Mouse (Mus musculus): ENCODE results near the gene Elfn1.
"Not testable (repeated sequence)": the region's sequence is repeated elsewhere in the genome, so short reads cannot be mapped to it uniquely, and the experiment has no call there.

Elfn1 gene

DNA sequence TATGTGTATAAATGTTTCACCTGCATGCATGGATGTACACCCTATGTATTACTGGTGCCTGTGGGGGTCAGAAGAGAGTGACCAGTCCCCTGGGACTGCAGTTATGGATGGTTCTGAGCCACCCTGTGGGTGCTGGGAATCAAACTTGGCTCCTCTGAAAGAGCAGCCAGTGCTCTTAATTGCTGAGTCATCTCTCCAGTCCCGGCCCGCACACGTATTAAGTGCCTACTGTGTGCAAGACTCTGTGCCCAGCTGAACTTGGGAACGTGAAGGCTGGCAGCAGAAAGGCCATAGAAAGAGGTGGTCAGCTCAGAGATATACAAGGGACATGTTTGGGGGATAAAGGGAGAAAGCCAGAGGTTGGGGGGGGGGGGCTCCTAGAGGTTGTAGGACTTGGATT lies 68.8 kb downstream of the Elfn1 start:
- DNase-seq (ENCODE audit: low spot score in 2 of 2): no peak

DNA sequence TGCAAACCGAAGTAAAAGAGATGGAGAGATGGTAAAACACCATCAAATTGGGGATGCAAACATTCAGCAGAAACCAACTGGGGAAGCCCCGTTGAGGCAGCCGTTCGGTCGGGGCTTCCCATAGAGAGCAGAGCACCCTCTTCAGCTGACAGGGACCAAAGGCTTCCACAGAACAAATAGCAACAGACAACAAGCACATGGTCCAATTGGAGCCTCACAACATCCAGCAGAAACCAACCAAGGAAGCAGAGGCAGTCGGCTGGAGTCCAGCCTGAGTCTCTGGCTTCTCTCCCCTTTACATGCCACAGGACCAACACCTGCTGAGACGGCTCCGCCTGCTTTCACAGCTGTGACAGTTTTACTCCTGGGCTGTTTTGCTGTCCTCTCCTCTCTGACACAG lies 69.7 kb downstream of the Elfn1 start:
- DNase-seq (ENCODE audit: low spot score in 2 of 2): no peak

DNA sequence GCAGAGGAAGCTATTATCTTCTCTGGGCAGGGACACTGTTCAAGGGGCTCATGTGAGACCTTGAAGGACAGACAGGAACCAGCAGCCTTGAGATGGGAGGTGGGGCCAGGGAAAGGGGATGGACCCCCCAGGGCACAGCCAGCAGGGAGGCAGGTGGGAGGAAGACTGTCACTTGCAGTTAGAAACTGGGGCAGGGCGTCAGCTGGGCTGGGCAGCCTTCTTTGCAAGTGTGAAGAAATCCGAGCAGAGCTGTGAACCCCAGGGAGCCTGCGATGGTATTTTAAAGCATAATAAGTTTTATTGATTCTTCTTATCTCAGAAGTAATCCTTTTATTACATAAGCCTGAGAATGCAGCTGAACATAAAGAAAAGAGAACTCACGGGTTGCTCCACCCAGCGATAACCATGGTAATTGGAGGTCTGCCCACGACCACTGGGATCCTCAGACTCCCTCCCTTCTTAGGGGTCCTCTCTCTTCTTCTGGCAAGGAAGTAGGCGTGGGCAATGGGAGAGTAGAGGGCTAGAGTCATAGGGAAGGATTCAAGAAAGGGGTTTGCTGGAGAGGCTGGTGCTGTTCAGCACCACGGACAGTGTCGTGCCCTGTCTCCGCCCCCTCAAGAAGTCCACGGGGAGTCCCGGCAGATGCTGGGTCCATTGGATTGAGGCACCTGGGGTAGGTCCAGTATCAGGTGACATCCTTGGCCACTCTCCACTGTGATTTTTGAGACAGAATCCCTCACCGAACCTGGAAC lies 71.0 kb downstream of the Elfn1 start:
- DNase-seq (ENCODE audit: low spot score in 2 of 2): no peak

DNA sequence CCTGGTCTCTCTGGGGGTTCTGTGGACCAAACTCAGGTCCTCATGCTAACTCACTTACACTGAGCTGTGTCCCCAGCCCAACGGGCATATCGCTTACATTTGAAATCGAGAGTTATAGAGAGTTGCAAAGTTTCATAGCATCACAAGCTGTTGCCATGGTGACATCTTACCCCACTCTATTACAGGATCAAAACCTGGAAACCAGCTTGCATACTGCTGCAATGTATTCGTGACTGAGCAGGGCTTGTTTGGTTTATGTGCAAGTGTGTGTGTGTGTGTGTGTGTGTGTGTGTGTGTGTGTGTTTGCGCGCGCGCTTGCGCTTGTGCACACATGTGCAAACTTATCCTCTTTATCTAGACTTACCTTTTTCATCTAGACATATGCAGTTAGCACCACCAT lies 71.6 kb downstream of the Elfn1 start:
- peak; percentile 26 to 28 for DNase-seq (ENCODE audit: low spot score in 2 of 2)

DNA sequence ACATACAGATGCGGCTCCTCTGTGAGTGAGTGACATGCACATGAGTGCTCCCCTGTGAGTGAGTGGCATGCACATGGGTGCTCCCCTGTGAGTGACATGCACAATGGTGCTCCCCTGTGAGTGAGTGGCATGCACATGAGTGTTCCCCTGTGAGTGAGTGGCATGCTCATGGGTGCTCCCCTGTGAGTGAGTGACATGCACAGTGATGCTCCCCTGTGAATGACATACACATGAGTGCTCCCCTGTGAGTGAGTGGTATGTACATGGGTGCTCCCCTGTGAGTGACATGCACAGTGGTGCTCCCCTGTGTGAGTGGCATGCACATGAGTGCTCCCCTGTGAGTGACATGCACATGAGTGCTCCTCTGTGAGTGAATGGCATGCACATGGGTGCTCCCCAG lies 74.2 kb downstream of the Elfn1 start:
- DNase-seq (ENCODE audit: low spot score in 2 of 2): no peak

DNA sequence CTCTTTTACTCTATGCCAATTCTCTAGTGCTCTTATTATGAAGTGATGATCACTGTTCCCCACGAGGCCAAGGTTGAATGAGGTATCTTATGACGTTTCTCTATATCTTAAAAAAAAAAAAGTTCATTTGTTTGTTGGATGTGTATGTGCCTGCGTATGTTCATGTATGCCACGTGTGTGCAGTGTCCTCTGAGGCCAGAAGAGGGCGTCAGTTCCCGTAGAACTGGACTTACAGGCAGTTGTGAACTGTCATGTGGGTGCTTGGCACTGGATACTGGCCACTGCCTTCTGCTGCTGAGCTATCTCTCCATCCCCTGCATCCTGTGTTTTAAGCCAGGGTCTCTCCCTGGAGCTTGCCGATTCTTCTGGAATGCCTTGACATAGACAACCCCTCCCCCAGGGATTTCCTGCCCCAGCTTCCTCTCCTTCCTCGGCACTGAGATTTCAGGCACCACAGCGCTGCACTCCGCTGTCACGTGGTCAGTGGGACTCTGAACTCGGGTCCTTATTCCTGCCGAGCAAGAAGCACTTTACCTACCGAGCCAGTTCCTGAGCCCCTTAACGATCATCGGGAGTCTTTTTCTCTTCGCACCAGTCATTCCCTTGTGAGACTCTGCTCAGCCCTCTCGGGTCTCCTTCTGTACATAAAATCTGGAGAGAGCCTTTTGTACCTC lies 77.5 kb downstream of the Elfn1 start:
- DNase-seq (ENCODE audit: low spot score in 2 of 2): no peak

DNA sequence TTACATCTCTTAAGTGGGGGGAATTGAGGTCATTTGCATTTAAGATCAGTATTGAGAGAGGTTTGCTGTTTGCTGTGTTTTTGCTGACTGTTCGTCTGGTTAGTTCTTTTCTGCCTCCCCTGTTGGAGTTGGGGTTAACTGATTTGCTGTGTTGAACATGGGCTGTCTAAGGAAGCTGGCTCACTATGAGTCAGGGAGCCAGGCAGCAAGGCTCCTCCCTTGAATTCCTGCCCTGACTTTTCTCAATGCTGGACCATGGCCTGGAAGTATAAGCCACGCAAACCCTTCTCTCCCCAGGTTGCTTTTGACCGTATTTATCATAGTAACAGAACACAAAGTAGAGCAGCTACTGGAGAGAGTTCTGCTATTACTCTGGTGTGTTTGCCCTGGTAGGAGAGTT lies 83.8 kb downstream of the Elfn1 start:
- no peak for DNase-seq (ENCODE audit: low spot score in 2 of 2)

DNA sequence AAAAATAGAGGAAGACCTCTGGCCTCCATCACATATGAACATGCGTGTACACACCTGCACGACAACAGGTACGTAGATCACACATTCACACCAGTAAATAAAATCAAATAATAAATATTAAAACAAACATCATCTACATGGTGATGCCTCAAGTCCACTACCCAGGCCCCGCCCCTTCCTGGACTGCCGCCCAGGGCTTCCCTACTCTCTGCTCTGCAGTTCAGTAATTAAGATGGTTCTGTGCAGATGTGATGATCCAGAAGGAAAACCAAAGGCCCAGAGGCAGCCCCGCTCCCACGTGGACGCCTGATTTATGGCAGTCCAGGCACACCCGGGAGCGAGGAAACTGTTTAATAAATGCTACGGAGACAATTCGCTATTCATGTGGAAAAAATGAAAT lies 90.6 kb downstream of the Elfn1 start:
- DNase-seq (ENCODE audit: low spot score in 2 of 2): not testable (repeated sequence)

DNA sequence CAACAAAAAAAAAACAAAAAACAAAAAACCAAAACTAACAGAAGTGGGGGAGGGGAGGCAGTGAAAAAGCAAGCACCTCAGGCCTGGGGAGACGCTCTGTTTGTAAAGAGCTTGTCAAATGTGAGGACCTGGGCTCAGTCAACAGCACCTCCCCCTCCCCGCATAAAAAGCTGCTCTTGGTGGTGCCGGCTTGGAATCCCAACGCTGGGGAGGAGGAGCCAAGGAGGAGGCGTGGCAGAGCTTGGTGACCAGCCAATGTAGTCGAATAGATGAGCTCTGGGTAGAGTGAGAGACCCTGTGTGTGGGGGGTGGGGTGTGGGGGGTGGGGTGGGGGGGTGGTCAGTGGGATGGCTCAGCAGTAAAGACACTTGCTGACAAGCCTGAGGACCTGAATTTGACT lies 91.2 kb downstream of the Elfn1 start:
- no peak for DNase-seq (ENCODE audit: low spot score in 2 of 2)

DNA sequence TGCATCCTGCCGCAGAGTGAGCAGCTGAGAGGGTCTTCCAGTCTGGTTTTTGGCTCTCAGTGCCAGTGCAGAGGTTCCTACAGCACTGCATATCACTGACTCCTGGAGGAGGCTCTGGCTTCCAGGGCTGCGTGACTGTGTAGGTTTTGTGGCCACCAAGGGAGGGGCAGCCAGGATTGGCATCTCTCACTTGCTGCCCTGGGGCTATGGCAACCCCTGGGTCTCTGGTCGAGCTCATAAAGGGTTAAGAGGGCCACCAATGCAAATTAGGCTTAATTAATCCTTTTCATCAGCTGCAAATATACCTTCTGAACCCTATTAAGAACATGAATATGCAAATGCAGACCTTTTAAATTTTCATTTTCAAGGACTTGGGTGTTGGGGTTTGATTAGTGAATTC lies 94.8 kb downstream of the Elfn1 start:
- DNase-seq (ENCODE audit: low spot score in 2 of 2): no peak

DNA sequence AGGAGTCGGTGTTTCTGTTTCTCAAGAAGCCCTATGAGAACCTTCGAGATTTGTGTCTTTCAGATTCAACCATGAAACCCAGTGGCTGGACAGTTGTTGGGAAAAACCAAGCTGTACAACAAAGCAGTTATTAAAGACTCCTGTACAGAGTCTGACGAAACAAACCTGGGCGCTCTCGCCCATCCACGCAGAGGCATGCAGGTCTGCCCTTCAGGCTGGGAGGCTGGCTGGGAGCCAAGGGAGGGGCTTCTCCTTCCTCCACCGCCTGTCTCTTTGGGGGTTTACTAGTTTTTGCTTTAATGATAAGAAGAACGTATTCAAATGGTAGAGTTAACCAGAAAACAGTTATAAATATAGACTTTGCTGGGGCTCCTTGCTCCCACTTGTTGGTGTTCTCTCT lies 99.1 kb downstream of the Elfn1 start:
- DNase-seq (ENCODE audit: low spot score in 2 of 2): no peak

DNA sequence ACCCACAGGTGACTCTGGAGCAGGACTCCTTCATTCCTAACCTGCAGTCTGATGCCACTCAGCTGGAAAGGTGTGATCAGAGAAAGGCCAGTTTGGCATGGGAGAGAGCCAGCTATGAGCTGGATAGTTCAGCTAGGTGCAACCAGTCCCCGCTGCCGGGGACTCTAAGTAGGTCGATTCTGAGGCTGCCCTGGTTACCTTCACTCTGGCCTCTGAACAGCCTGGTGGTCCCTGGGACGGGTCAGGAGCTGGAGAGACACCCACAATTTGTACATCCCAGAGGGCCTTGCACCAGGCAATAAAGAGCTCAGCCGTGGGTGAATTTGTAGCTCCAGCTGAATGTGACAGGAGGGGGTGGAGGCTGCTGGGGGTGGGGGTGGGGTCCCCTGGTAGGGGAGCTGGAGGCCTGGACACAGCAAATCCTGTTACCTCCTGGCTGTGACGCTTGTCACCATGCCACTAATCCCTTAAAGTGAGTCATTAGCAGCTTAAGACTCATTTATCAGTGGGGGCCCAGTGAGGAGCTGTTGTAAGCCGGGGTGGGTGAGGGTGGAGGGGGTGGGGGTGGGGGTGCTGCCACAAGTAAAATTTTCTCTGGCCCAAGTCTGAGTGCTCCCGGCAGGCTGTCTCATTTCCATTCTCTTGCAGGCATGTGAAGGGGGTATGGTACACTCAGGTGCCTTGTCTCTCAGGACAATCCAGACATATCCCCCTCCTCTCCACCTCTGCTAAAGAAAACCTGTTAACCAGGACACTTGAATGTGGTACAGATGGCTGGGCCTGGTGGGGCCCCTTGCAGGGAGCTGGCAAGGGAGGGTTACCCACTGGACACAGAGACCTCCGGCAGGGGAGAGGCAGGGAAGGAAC lies 100.1 kb downstream of the Elfn1 start:
- DNase-seq (ENCODE audit: low spot score in 2 of 2): no peak

DNA sequence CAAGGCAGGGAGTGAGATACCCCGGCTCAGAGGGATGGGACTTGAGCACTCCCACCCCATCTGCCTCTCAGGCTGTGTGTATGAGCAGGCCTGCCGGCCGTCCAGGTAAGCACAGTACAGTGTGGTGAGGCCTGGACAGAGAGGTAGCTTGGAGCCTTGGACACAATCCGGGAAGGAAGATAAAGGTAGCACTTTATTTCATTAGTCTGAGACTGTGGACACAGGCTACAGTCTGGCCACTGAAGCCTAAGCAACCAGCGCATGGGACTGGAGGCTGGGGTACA lies 100.7 kb downstream of the Elfn1 start:
- DNase-seq (ENCODE audit: low spot score in 2 of 2): no peak

DNA sequence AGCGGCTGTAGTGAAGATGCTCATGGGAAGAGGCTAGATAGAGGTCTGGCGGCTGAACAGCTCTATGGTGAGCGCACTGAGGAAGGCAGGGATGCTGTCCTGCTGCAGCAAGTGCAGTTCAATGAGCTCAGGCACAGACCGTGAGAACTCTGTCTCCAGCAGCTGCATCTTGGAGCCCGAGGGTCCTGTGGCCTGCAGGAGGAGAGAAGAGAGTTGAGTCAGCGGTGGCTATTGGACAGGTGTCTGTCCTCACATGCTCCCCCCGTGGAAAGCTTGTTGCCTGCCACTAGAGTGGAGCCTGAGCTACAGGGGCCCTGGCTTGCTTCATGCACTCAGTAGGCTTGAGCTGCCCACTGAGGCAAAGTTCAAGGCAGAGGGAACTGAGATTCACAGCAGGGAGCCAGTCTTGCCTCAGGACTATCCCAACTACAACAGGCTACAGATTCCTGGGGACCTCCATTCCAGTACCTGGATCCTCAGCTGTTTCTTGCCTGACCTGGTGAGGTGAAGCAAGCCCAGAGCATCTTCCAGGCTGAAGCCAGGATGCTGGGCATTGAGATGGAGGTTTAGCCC lies 101.4 kb downstream of the Elfn1 start:
- DNase-seq (ENCODE audit: low spot score in 2 of 2): no peak

DNA sequence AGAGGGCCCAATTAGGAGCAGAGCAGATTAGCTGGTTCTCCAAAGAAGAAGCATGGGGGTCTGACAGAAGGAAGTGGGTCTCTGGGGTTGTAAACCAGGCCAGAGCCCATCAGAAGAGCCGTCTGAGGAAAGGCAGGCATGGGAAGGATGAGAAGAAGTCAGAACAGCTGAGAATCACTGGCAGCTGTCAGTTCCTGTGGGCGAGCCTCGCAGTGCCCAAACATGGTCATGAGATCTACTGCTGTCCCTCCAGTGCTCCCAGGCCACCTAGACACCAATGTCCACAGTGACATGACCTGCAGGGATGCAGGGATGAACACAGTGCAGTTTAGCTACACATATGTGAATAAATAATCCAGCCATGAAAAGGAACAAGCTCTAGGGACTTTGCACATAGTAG lies 102.7 kb downstream of the Elfn1 start:
- no peak for DNase-seq (ENCODE audit: low spot score in 2 of 2)

DNA sequence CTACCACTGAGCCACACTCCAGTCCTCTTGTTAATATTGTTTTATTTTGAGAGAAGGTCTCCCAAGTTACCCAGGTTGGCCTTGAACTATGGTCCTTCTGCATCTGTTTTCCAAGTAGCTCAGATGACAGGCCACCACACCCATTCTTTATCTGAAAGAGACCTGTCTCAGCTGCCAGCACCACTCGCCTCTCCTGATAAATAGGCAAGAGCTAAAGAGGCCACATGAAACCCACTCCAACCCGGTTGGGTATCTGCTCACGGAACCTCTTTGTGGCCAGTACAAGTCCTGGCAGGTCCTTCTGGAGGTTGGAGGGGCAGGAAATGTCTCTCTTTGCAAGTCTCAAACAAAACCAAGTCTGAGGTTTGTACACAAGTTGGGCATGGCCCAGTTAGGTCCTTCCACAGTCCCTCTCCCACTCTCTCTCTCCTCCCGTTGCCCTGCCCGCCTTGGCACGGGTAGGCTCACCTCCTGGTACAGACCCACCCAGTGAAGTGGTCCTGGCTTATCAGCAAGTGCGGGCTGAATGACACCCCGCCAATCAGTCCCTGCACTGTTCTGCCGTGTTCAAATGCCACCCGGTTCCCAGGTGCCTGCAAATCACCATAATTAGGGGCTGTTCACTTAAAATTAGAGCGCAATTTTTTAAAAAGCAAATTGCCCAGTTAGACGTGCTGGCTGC lies 104.7 kb downstream of the Elfn1 start:
- no peak for DNase-seq (ENCODE audit: low spot score in 2 of 2)

DNA sequence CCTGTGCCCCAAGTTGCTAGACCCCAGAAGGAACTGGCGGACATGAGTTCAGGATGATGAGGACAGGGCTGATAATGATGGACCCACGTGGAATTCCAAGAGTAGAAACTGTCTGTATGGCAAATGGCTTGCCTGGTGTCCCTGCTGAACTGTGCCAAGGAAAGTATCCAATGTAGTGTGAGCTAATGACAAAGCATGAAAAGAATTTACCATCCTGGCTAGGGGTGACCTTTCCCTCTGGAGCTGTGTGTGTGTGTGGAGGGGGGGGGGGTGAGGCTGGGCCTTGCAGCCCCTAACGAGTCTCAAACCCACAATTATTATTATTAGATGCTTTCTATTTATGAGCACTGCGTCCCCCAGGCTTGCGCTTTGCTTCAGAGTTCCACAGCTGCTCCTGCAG lies 105.9 kb downstream of the Elfn1 start:
- no peak for DNase-seq (ENCODE audit: low spot score in 2 of 2)

DNA sequence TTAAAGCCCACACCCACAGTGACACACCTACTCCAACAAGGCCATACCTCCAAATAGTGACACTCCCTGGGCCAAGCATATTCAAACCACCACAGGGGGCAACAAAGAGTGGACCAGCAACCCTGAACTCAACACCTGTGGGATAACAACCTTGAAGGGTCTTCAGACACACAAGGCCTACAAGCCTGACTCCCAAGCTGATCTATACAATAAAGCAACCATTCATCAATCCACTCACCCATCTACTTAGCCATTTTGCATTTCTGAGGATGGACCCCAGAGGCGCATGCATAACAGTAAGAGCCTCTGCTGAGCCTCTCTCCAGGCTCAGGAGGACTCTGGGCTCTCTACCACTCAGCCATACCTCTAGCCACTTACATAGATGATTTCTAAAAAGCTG lies 109.2 kb downstream of the Elfn1 start:
- DNase-seq (ENCODE audit: low spot score in 2 of 2): no peak

DNA sequence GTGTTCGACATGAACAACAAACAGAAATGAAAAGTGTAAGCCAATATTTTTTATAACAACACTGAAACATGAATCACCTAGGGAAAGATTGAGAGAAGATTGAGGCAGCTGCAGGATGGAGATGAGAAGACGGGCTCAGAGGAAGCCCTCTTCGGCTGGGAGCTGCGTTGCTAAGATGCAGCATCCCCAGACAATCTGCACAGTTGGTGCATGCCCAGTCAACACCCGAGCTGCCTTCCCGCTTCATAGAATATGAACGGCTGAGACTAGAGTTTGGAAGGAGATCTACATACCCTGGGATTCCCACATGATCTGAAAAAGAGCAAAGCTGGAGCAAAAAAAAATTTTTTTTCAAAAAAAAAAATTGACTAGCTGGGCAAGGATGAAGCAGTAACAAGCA lies 111.0 kb downstream of the Elfn1 start:
- DNase-seq (ENCODE audit: low spot score in 2 of 2): no peak

DNA sequence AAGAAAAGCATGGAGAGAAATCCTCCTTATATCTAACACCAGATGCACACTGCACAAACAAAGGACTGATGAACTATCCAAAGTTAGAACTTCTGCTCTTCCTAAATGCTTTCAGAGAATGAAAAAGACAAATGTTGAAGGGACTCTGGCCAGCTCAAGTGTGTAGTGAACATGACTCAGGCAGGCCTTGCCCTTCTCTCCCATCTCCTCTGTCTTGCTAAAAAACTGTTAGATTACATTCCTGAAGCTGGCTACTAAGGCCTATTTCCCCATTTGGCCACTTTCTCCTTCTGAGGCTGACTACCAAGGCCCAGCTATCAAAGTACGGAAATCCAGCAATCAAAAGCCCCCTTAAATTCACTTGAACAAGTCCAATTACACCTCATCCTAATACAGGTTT lies 111.9 kb downstream of the Elfn1 start:
- no peak for DNase-seq (ENCODE audit: low spot score in 2 of 2)

DNA sequence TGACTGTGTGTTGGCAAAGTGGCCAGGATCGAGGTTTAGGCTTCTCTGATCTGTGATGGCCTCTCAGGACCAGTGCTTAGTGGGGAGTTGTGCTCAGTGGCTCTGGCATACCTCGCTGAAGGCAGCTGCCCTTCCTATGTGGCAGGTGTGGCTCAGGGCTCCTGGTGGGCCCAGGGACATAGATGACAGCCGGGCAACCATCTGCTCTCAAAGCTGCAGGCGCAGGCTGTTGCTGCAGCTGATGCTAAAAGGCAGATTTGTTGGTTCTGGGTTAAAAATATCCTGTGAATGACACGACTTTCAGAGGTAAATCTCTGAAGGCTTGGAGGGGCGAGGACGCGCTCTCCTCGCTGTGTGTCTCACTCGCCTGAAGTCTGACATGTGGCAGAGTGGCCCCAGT lies 114.0 kb downstream of the Elfn1 start:
- DNase-seq (ENCODE audit: low spot score in 2 of 2): peak in 1 of 2 experiments; percentile 29

DNA sequence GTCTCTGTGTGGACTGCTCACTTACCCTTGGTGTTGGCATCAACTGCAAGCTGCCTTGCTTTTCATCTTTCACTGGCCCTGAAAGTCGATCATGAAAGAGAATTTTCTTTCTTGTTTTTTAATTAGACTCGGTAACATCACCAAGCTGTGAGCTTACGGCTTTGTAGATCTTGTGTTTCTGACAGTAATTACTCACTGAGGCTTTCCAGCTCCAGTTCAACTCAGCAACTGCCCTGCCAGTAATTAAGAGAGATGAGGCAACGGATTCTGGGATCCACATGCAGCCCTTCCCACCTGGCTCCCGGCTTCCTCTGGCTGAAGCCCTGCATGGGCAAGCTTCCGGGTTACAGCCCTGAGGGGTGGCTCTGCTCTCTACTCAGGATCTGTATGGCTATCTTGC lies 115.1 kb downstream of the Elfn1 start:
- no peak for DNase-seq (ENCODE audit: low spot score in 2 of 2)
